Mouse (Mus musculus) MEL (cell line): ENCODE data around the gene Immp2l. TPM values are rescaled to one million over a fixed set of nuclear protein-coding genes. Genes with fewer than 3 reads are reported as not detected.

ENCODE experiments used
- DNase-seq: peaks from one replicate; pipeline ENCODE4 v3.0.0; 2011; ENCODE audit warnings: low read depth, low spot score
- H3K27ac ChIP-seq: 2 replicates; pipeline ENCODE4 v1.5.1; 2012; ENCODE audit warnings: low read depth, mild to moderate bottlenecking, control low read depth, low read length, moderate library complexity; ENCODE audit not compliant: control insufficient read depth
- H3K27me3 ChIP-seq, 2 experiments: fragments of 150-350 bp in 1 of 2; sonication (generic) in 1 of 2; 2 replicates each; pipeline ENCODE4 v1.6.1; 2012; ENCODE audit warnings: low read length in 2 of 2, mild to moderate bottlenecking in 2 of 2, improper control_type of control experiment in 1 of 2, moderate library complexity in 1 of 2; ENCODE audit not compliant: insufficient read depth in 2 of 2, control insufficient read depth in 1 of 2
- H3K36me3 ChIP-seq, 2 experiments: 2 replicates each; pipeline ENCODE4 v1.6.1; 2012 to 2014; ENCODE audit warnings: low read length in 2 of 2, improper control_type of control experiment in 1 of 2, inconsistent platforms in 1 of 2, mild to moderate bottlenecking in 1 of 2; ENCODE audit not compliant: insufficient read depth in 2 of 2, control insufficient read depth in 1 of 2
- H3K4me1 ChIP-seq, 2 experiments: fragments of 150-350 bp in 1 of 2; sonication (generic) in 1 of 2; 2 replicates each; pipeline ENCODE4 v1.6.1; 2012; ENCODE audit warnings: low read length in 2 of 2, improper control_type of control experiment in 1 of 2, mild to moderate bottlenecking in 1 of 2; ENCODE audit not compliant: insufficient read depth in 2 of 2, control insufficient read depth in 1 of 2
- H3K4me3 ChIP-seq, 2 experiments: fragments of 150-350 bp in 1 of 2; sonication (generic) in 1 of 2; 2 replicates each; pipeline ENCODE4 v1.5.1; 2012; ENCODE audit warnings: low read depth in 2 of 2, low read length in 2 of 2, mild to moderate bottlenecking in 2 of 2, moderate library complexity in 2 of 2, control low read depth in 1 of 2, improper control_type of control experiment in 1 of 2; ENCODE audit not compliant: control insufficient read depth in 1 of 2, insufficient read depth in 1 of 2
- H3K79me2 ChIP-seq: 2 replicates; pipeline ENCODE4 v1.6.1; 2012; ENCODE audit warnings: mild to moderate bottlenecking, low read length, moderate library complexity; ENCODE audit not compliant: control insufficient read depth, poor library complexity, insufficient read depth
- H3K9ac ChIP-seq: 2 replicates; pipeline ENCODE4 v1.6.1; 2012; ENCODE audit warnings: low read depth, mild to moderate bottlenecking, control low read depth, low read length, moderate library complexity; ENCODE audit not compliant: control insufficient read depth, poor library complexity, severe bottlenecking
- H3K9me3 ChIP-seq: fragments of 150-350 bp; sonication (generic); replicated peaks from 2 replicates; pipeline ENCODE4 v1.6.1; 2012; ENCODE audit warnings: mild to moderate bottlenecking, low read length, improper control_type of control experiment, moderate library complexity; ENCODE audit not compliant: insufficient read depth
- BHLHE40 ChIP-seq: IDR thresholded peaks from 2 replicates; pipeline ENCODE4 v1.6.1; 2012; ENCODE audit warnings: low read depth, mild to moderate bottlenecking, inconsistent platforms, low read length, improper control_type of control experiment, borderline replicate concordance
- CHD1 ChIP-seq: IDR thresholded peaks from 2 replicates; pipeline ENCODE4 v1.6.1; 2012; ENCODE audit warnings: low read depth, mild to moderate bottlenecking, inconsistent platforms, low read length, improper control_type of control experiment
- CTCF ChIP-seq, 3 experiments: IDR thresholded peaks in 2 of 3; conservative IDR thresholded peaks in 1 of 3; 2 replicates each; pipeline ENCODE4 v1.5.1; 2011 to 2012; ENCODE audit warnings: low read length in 3 of 3, low read depth in 2 of 3, mild to moderate bottlenecking in 2 of 3, improper control_type of control experiment in 1 of 3, inconsistent platforms in 1 of 3, mixed read lengths in 1 of 3, moderate library complexity in 1 of 3; ENCODE audit not compliant: control insufficient read depth in 1 of 3, insufficient read depth in 1 of 3, poor library complexity in 1 of 3, severe bottlenecking in 1 of 3
- E2F4 ChIP-seq: IDR thresholded peaks from 2 replicates; pipeline ENCODE4 v1.6.1; 2011; ENCODE audit warnings: low read depth, low read length, improper control_type of control experiment, borderline replicate concordance
- ELF1 ChIP-seq: IDR thresholded peaks from 2 replicates; pipeline ENCODE4 v1.6.1; 2014; ENCODE audit warnings: low read depth, mild to moderate bottlenecking, inconsistent platforms, low read length, improper control_type of control experiment, moderate library complexity
- EP300 ChIP-seq, 2 experiments: IDR thresholded peaks; 2 replicates each; pipeline ENCODE4 v1.6.1; 2011; ENCODE audit warnings: improper control_type of control experiment in 2 of 2, low read length in 2 of 2, low read depth in 1 of 2, mild to moderate bottlenecking in 1 of 2
- ETS1 ChIP-seq: IDR thresholded peaks from 2 replicates; pipeline ENCODE4 v1.6.1; 2012; ENCODE audit warnings: low read depth, mild to moderate bottlenecking, inconsistent platforms, low read length, improper control_type of control experiment, moderate library complexity
- GATA1 ChIP-seq: IDR thresholded peaks from 2 replicates; pipeline ENCODE4 v1.6.1; 2011; ENCODE audit warnings: low read depth, low read length, improper control_type of control experiment
- HCFC1 ChIP-seq: IDR thresholded peaks from 2 replicates; pipeline ENCODE4 v1.6.1; 2012; ENCODE audit warnings: low read depth, mild to moderate bottlenecking, inconsistent platforms, low read length, improper control_type of control experiment, moderate library complexity
- JUND ChIP-seq: IDR thresholded peaks from 2 replicates; pipeline ENCODE4 v1.6.1; 2011; ENCODE audit warnings: low read depth, mild to moderate bottlenecking, improper control_type of control experiment, low read length
- KAT2A ChIP-seq: conservative IDR thresholded peaks from 2 replicates; pipeline ENCODE4 v1.6.1; 2012; ENCODE audit warnings: low read depth, low read length, improper control_type of control experiment, inconsistent platforms
- MAZ ChIP-seq: IDR thresholded peaks from 2 replicates; pipeline ENCODE4 v1.6.1; 2012; ENCODE audit warnings: low read depth, mild to moderate bottlenecking, inconsistent platforms, low read length, improper control_type of control experiment
- MEF2A ChIP-seq: IDR thresholded peaks from 2 replicates; pipeline ENCODE4 v1.6.1; 2014; ENCODE audit warnings: low read depth, mild to moderate bottlenecking, inconsistent platforms, low read length, improper control_type of control experiment; ENCODE audit not compliant: poor library complexity, insufficient replicate concordance, severe bottlenecking; ENCODE audit errors: extremely low read depth
- MXI1 ChIP-seq: IDR thresholded peaks from 2 replicates; pipeline ENCODE4 v1.6.1; 2011; ENCODE audit warnings: mild to moderate bottlenecking, low read depth, low read length, improper control_type of control experiment
- MYB ChIP-seq: IDR thresholded peaks from 2 replicates; pipeline ENCODE4 v1.6.1; 2011; ENCODE audit warnings: mild to moderate bottlenecking, low read depth, low read length, improper control_type of control experiment
- MYC ChIP-seq: IDR thresholded peaks from 2 replicates; pipeline ENCODE4 v1.6.1; 2011; ENCODE audit warnings: low read depth, mild to moderate bottlenecking, low read length, improper control_type of control experiment, moderate library complexity
- NELFE ChIP-seq: IDR thresholded peaks from 2 replicates; pipeline ENCODE4 v1.6.1; 2011; ENCODE audit warnings: low read depth, low read length, improper control_type of control experiment
- NRF1 ChIP-seq: IDR thresholded peaks from 2 replicates; pipeline ENCODE4 v1.6.1; 2014; ENCODE audit warnings: low read depth, mild to moderate bottlenecking, inconsistent platforms, low read length, improper control_type of control experiment, moderate library complexity; ENCODE audit not compliant: poor library complexity, insufficient read depth, severe bottlenecking
- POLR2A ChIP-seq, 2 experiments: IDR thresholded peaks; 2 replicates each; pipeline ENCODE4 v1.6.1; 2011 to 2012; ENCODE audit warnings: low read length in 2 of 2, mild to moderate bottlenecking in 2 of 2, control low read depth in 1 of 2, improper control_type of control experiment in 1 of 2, low read depth in 1 of 2, moderate library complexity in 1 of 2; ENCODE audit not compliant: control insufficient read depth in 1 of 2, insufficient read depth in 1 of 2, poor library complexity in 1 of 2
- POLR2AphosphoS2 ChIP-seq: IDR thresholded peaks from 2 replicates; pipeline ENCODE4 v1.6.1; 2011; ENCODE audit warnings: low read length, improper control_type of control experiment
- POLR2AphosphoS5 ChIP-seq: IDR thresholded peaks from 2 replicates; pipeline ENCODE4 v1.6.1; 2012; ENCODE audit warnings: low read depth, borderline replicate concordance, mild to moderate bottlenecking, inconsistent platforms, low read length, moderate library complexity, mixed read lengths
- RCOR1 ChIP-seq: IDR thresholded peaks from 2 replicates; pipeline ENCODE4 v1.6.1; 2012; ENCODE audit warnings: low read depth, mild to moderate bottlenecking, inconsistent platforms, low read length, improper control_type of control experiment
- SIN3A ChIP-seq: IDR thresholded peaks from 2 replicates; pipeline ENCODE4 v1.6.1; 2012; ENCODE audit warnings: low read length, improper control_type of control experiment, inconsistent platforms
- TAL1 ChIP-seq: IDR thresholded peaks from 2 replicates; pipeline ENCODE4 v1.6.1; 2012; ENCODE audit warnings: mild to moderate bottlenecking, inconsistent platforms, low read length, moderate library complexity, mixed read lengths
- TBP ChIP-seq: IDR thresholded peaks from 2 replicates; pipeline ENCODE4 v1.8.0; 2011; ENCODE audit warnings: low read depth, low read length, improper control_type of control experiment
- TCF12 ChIP-seq: IDR thresholded peaks from 2 replicates; pipeline ENCODE4 v1.6.1; 2014; ENCODE audit warnings: low read depth, mild to moderate bottlenecking, inconsistent platforms, low read length, improper control_type of control experiment, moderate library complexity
- UBTF ChIP-seq: IDR thresholded peaks from 2 replicates; pipeline ENCODE4 v1.6.1; 2012; ENCODE audit warnings: low read depth, mild to moderate bottlenecking, inconsistent platforms, low read length, improper control_type of control experiment, moderate library complexity, borderline replicate concordance; ENCODE audit not compliant: insufficient read depth
- USF1 ChIP-seq: IDR thresholded peaks from 2 replicates; pipeline ENCODE4 v1.6.1; 2014; ENCODE audit warnings: low read depth, mild to moderate bottlenecking, inconsistent platforms, low read length, improper control_type of control experiment, moderate library complexity
- ZC3H11A ChIP-seq: IDR thresholded peaks from 2 replicates; pipeline ENCODE4 v1.6.1; 2012; ENCODE audit warnings: low read depth, mild to moderate bottlenecking, inconsistent platforms, low read length, improper control_type of control experiment
- ZMIZ1 ChIP-seq: IDR thresholded peaks from 2 replicates; pipeline ENCODE4 v1.6.1; 2012; ENCODE audit warnings: low read depth, mild to moderate bottlenecking, inconsistent platforms, low read length, improper control_type of control experiment, moderate library complexity
- polyA plus RNA-seq, 2 experiments: library from polyadenylated mRNA; stranded (reverse) in 1 of 2; unstranded in 1 of 2; fragments of >175 nt in 1 of 2; fragments of >200 nt in 1 of 2; gene quantifications; 2 replicates each; pipeline versions ENCODE4 v1.2.1 to v1.2.4; 2012; ENCODE audit warnings: low replicate concordance in 2 of 2, low read depth in 1 of 2; ENCODE audit not compliant: insufficient read length in 2 of 2, insufficient read depth in 1 of 2, missing spikeins in 1 of 2
- total RNA-seq: library from RNA; depleted of rRNA; stranded (reverse); fragments of 300-350 nt; gene quantifications from 2 replicates; pipeline ENCODE4 v1.2.3, GENCODE M21; 2012

Immp2l gene
- total and polyA plus RNA-seq, 3 experiments: 4.0 to 5.0 TPM; not detected in 1

DNA sequence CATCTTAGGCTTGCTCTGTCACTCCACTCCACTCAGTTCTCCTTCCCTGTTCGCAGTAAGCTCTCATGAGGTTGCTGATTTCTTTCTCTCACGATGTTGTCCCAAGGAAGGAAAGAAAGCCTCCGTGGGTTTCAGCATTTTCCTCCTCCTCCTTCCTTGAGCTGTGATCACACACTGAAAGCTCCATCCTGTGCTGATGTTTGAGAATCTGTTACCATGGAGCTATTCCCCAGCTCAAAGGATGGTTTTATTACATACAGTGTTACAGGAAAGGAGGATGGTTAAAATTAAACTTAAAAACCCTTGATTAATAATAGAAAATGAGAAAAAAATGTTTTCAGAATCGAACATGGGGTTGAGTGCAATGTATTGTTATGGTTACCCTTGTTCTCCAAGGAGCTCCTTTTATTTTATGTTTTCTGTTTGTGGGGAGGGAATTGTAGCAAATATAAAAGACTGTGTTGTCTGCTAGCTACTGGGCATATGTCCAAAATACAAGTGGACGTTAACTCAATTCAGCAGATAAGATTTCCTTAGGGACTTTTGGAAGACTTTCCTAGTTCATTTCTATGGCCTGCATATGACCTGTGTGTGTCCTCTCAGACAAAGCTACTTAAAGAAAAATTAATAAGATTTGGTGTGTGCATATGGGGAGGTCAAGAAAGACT, 853.5 kb downstream of the Immp2l start:
- H3K4me3 ChIP-seq: no peak overlapping the region
- no peak for DNase-seq
- no peaks in the 10 kb centered on the region for H3K27me3 ChIP-seq
- TF ChIP-seq MEF2A (no peak), POLR2AphosphoS2 (no peak), CHD1 (no peak), POLR2AphosphoS5 (no peak), ZMIZ1 (no peak), RCOR1 (no peak), ETS1 (no peak), NRF1 (no peak), E2F4 (no peak), ZC3H11A (no peak), HCFC1 (no peak), ELF1 (no peak), USF1 (no peak), MXI1 (no peak)
- TF ChIP-seq, all 39 proteins: peak for 0
- Histone ChIP-seq H3K36me3 (peaks cover 0 to 46% of the 10 kb centered on the region in 2 experiments; a peak in 2 of 4 replicates), H3K4me1 (peaks cover 16 to 30% of the 10 kb centered on the region in 2 experiments), H3K27ac (peak overlapping the region; percentile 58), H3K79me2 (no peaks in the 10 kb centered on the region), H3K9me3 (no peaks in the 10 kb centered on the region), H3K9ac (no peak overlapping the region)

GRCm38 (mm10) chr12:41878493-41878892, 854.6 kb downstream of the Immp2l start:
- peak overlapping the region; percentile 76 for H3K27ac ChIP-seq
- no peaks in the 10 kb centered on the region for H3K79me2 ChIP-seq
- no peak for TF ChIP-seq JUND
- 0 out of 2 replicates have a peak, but pooled peaks have one; percentile 8 for TF ChIP-seq HCFC1
- TF ChIP-seq POLR2AphosphoS2: no peak
- TF ChIP-seq KAT2A: no peak
- peak; percentile 99 for TF ChIP-seq ETS1
- peak; percentile 75 for TF ChIP-seq GATA1
- TF ChIP-seq MYB: peak; percentile 88
- TF ChIP-seq RCOR1: peak; percentile 81
- peak; percentile 26; the same call in 1 of the 2 replicates for TF ChIP-seq TAL1
- no peak for TF ChIP-seq MAZ
- no peak for TF ChIP-seq CTCF (IDR thresholded peaks at IDR 0.05 in 2 of 3, conservative IDR thresholded peaks at IDR 0.05 in 1 of 3; ENCODE audit: control insufficient read depth in 1 of 3, insufficient read depth in 1 of 3, low read depth in 2 of 3, low read length in 3 of 3, poor library complexity in 1 of 3, severe bottlenecking in 1 of 3)
- TF ChIP-seq NELFE: no peak
- TF ChIP-seq POLR2A (IDR thresholded peaks at IDR 0.05; ENCODE audit: control insufficient read depth in 1 of 2, insufficient read depth in 1 of 2, low read depth in 1 of 2, low read length in 2 of 2, poor library complexity in 1 of 2): no peak
- peak; percentile 96 for TF ChIP-seq EP300 (IDR thresholded peaks at IDR 0.05; ENCODE audit: low read depth in 1 of 2, low read length in 2 of 2)
- peak; percentile 87 for TF ChIP-seq SIN3A
- no peak for TF ChIP-seq UBTF
- peak; percentile 70 for TF ChIP-seq TBP
- TF ChIP-seq MXI1: peak; percentile 89
- peak; percentile 78; the same call in 1 of the 2 replicates for TF ChIP-seq BHLHE40
- peak; percentile 93 for TF ChIP-seq MYC
- peak; percentile 77 for TF ChIP-seq TCF12
- no peak overlapping the region; the same call in 1 of the 2 replicates for H3K9ac ChIP-seq
- DNase-seq: peak; percentile 93
- H3K9me3 ChIP-seq: no peaks in the 10 kb centered on the region
- H3K4me3 ChIP-seq: peak overlapping the region in 1 of 2 experiments; percentile 33; a peak in 1 of 4 replicates
- H3K27me3 ChIP-seq: no peaks in the 10 kb centered on the region
- peaks cover 16 to 30% of the 10 kb centered on the region in 2 experiments for H3K4me1 ChIP-seq
- H3K36me3 ChIP-seq: peaks cover 0 to 46% of the 10 kb centered on the region in 2 experiments; a peak in 2 of 4 replicates
